Mouse (Mus musculus) Patski (cell line): ENCODE results near the gene Tnfsf8. TPM values are rescaled to one million over a fixed set of nuclear protein-coding genes. Genes with fewer than 3 reads are reported as not detected.

Experiments
- ATAC-seq: fragments of 100-300 bp; one replicate; pipeline ENCODE4 v1.8.0; 2021
- CTCF ChIA-PET: fragments of 350-600 bp; sonication (Branson Sonifier 250); formaldehyde crosslinking; loops from one replicate; lab custom pipeline; 2022; ENCODE audit warnings: inconsistent platforms; lab: Charles Lee
- POLR2A ChIA-PET: fragments of 350-600 bp; sonication (Branson Sonifier 250); formaldehyde crosslinking; loops from one replicate; lab custom pipeline; 2022; ENCODE audit warnings: antibody characterized with exemption, inconsistent platforms; lab: Charles Lee
- DNase-seq: peaks from one replicate; pipeline ENCODE4 v3.0.0-alpha.2; 2011; ENCODE audit warnings: low read depth, low spot score
- H3K27me3 ChIP-seq: fragments of 371-371 bp; one replicate; pipeline ENCODE4 v1.5.1; 2021
- CTCF ChIP-seq: fragments of 100-300 bp; IDR thresholded peaks from one replicate; pipeline ENCODE4 v1.5.1; 2021
- in situ Hi-C: fragments of 300-500 bp; cut with MboI; formaldehyde crosslinking; loops from 3 replicates; pipeline ENCODE4 v1.11.1; 2018; ENCODE audit warnings: low pct_unique_long_range_greater_than_20kb, mixed read lengths
- polyA plus RNA-seq: library from polyadenylated mRNA; unstranded; gene quantifications from one replicate; pipeline ENCODE4 v1.2.3, GENCODE M21; 2021

Gene Tnfsf8
- polyA plus RNA-seq, 1 experiment from 2014 or later: not detected

DNA sequence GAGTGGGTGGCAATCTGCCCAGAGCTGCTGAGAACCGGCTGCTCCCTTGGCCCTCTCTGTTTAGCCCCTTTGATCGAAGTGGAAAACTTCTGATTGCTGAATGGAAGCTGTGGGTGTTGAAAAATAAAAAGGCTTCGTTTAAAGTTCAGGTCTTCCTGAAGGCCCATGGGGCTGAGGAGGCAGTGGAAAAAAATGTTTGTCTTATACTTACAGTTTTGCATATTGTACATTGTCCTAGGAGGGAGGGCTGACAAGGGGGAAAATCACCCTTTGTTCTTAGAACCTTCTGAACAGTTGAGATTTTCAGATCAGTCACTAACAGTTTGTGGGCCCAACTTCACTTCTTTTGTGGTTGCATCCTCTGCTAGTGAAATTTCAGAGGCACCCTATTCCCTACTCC lies 1.8 kb upstream of the Tnfsf8 start:
- no peak for TF ChIP-seq CTCF
- DNase-seq: no peak
- CTCF ChIA-PET: no interaction called here
- H3K27me3 ChIP-seq: no peaks in the 10 kb centered on the region
- POLR2A ChIA-PET: no interaction called here
- in situ Hi-C loops: no loop called here
- no peak for ATAC-seq

DNA sequence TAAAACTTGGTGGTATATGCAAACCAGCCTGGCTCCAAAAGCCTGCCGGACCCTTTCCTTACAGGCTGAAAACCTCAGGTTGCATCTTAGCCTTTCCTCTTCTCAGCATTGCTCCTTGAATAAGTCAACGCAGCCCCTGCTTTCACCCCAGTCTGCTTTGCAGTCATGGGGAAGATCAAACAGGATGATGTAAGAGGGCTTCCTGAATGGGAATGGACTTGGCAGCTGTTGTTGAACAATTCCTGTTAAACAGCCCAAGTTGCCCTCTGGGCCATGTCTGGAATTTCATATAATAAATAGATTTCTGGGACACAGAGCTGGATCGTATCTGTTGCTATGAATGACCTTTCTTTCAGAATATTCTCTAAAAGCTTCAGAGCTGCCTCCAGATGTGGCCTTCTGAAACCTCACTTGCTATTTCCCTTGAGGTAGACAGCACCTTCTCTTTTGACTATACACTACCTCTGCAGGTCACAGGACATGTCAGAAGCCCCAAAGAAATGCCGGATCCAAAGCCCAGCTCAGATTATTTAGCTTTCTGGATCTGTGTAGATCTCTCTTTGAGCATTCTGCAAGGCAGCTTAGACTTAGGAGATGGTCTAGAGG lies 1.0 kb upstream of the Tnfsf8 start:
- no peaks in the 10 kb centered on the region for H3K27me3 ChIP-seq
- CTCF ChIA-PET: interaction anchor here (1.3 to 1.5 kb wide), 2 partner anchors 9 to 15 kb away, joined by 3 to 4 read pairs; no protein-coding TSS in a partner anchor
- TF ChIP-seq CTCF: no peak
- DNase-seq (no peak), ATAC-seq (no peak)
- in situ Hi-C loops: no loop called here
- POLR2A ChIA-PET: interaction anchor here (0.7 kb wide), 1 partner anchor 262 kb away, joined by 3 read pairs; no protein-coding TSS in a partner anchor

- POLR2A ChIA-PET: no interaction called here
- no peak for ATAC-seq
- DNase-seq: no peak
- CTCF ChIA-PET: interaction anchor here (1.3 kb wide), 1 partner anchor 12 kb away, joined by 4 read pairs; no protein-coding TSS in a partner anchor
- TF ChIP-seq CTCF: no peak
- H3K27me3 ChIP-seq: no peaks in the 10 kb centered on the region
- in situ Hi-C loops: no loop called here
Observed at GRCm38 (mm10) chr4:63860236-63860635, 911 bp downstream of the Tnfsf8 start.

GRCm38 (mm10) chr4:63859785-63860203 lies 1.4 kb downstream of the Tnfsf8 start:
- DNase-seq (no peak), ATAC-seq (no peak)
- H3K27me3 ChIP-seq: no peaks in the 10 kb centered on the region
- in situ Hi-C loops: no loop called here
- TF ChIP-seq CTCF: no peak
- ChIA-PET CTCF (interaction anchor here (1.3 kb wide), 1 partner anchor 11 kb away, joined by 4 read pairs; no protein-coding TSS in a partner anchor), POLR2A (no interaction called here)

DNA sequence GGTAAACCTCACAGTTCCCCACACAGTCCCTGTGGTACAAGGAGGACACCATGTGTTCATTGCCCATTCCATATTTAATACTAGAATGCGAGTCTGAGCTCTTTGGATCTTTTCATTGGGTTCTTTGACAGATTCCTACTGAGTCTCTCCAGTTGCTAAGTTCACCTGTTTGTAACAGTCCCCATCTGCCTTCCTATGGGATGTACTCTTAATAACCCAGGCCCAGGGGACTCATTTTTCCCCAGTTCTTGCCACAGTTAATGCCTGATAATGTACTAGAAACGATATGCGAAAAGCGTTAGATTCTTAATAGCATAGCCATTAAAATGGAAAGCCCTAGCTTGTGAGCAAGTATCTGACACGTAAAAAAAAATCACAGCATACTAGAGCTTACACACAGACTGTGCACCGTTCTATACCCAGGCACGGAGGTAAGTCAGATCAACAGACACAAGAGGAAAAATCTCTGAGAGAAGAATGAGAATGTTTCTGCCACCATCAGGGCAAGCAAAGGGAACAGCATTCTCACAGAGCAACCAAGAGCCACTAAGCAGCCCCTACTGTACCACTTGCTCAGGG lies 2.4 kb downstream of the Tnfsf8 start:
- DNase-seq (no peak), ATAC-seq (no peak)
- ChIA-PET CTCF (interaction anchor here (1.3 kb wide), 1 partner anchor 10 kb away, joined by 4 read pairs; no protein-coding TSS in a partner anchor), POLR2A (no interaction called here)
- no peak for TF ChIP-seq CTCF
- in situ Hi-C loops: no loop called here
- no peaks in the 10 kb centered on the region for H3K27me3 ChIP-seq

- in situ Hi-C loops: no loop called here
- ATAC-seq (no peak), DNase-seq (no peak)
- POLR2A ChIA-PET: no interaction called here
- no peaks in the 10 kb centered on the region for H3K27me3 ChIP-seq
- no peak for TF ChIP-seq CTCF
- CTCF ChIA-PET: no interaction called here
Observed at GRCm38 (mm10) chr4:63856764-63857163, 4.4 kb downstream of the Tnfsf8 start.

- no peak for ATAC-seq
- ChIA-PET POLR2A (no interaction called here), CTCF (interaction anchor here (1.1 kb wide), 1 partner anchor 167 kb away, joined by 3 read pairs; no protein-coding TSS in a partner anchor)
- in situ Hi-C loops: loop anchor here (5.0 kb wide), 1 partner anchor 83 kb away; no protein-coding TSS in a partner anchor
- DNase-seq: no peak
- H3K27me3 ChIP-seq: no peaks in the 10 kb centered on the region
- no peak for TF ChIP-seq CTCF
Observed at GRCm38 (mm10) chr4:63853782-63854386, 7.3 kb downstream of the Tnfsf8 start.

GRCm38 (mm10) chr4:63850082-63850481 lies 11.1 kb downstream of the Tnfsf8 start:
- ChIA-PET POLR2A (interaction anchor here (0.7 kb wide), 1 partner anchor 96 kb away, joined by 3 read pairs; no protein-coding TSS in a partner anchor), CTCF (interaction anchor here (0.9 kb wide), 1 partner anchor 163 kb away, joined by 3 read pairs; no protein-coding TSS in a partner anchor)
- in situ Hi-C loops: loop anchor here (5.0 kb wide), 1 partner anchor 87 kb away; no protein-coding TSS in a partner anchor
- no peak for ATAC-seq
- DNase-seq: no peak
- no peak for TF ChIP-seq CTCF
- no peaks in the 10 kb centered on the region for H3K27me3 ChIP-seq

GRCm38 (mm10) chr4:63846881-63847597 lies 14.1 kb downstream of the Tnfsf8 start:
- DNase-seq (no peak), ATAC-seq (no peak)
- no peaks in the 10 kb centered on the region for H3K27me3 ChIP-seq
- ChIA-PET CTCF (interaction anchor here (1.3 kb wide), 1 partner anchor 222 kb away, joined by 3 read pairs; no protein-coding TSS in a partner anchor), POLR2A (no interaction called here)
- TF ChIP-seq CTCF: no peak
- in situ Hi-C loops: loop anchor here (10.0 kb wide), 2 partner anchors 432 to 648 kb away; no protein-coding TSS in a partner anchor

DNA sequence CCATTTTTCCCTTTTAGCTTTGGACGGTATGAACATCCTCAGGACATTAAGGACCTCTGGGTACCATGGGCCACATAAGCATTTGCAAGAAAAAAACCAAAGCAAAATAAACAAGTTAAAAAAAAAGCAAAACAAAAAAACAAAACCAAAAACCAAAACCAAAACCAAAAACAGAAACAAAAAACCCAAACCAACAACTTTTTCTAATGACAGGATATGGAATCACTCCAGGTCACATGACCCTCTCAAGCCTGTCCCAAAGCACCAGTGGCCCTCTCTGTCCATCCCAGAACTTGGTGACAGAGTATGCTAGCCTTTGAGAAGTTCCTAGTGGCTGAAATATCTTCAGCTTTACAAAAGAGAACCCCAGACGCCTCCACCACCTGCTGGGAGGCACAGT lies 15.4 kb downstream of the Tnfsf8 start:
- TF ChIP-seq CTCF: no peak
- in situ Hi-C loops: loop anchor here (10.0 kb wide), 2 partner anchors 431 to 649 kb away; no protein-coding TSS in a partner anchor
- H3K27me3 ChIP-seq: no peaks in the 10 kb centered on the region
- CTCF ChIA-PET: interaction anchor here (1.0 kb wide), 1 partner anchor 9 kb away, joined by 3 read pairs; no protein-coding TSS in a partner anchor
- no peak for DNase-seq
- POLR2A ChIA-PET: no interaction called here
- no peak for ATAC-seq
